Mouse (Mus musculus): ENCODE measurements around the gene Hemk1. TPM values are rescaled to one million over a fixed set of nuclear protein-coding genes. Genes with fewer than 3 reads are reported as not detected.

Hemk1 gene
- total and polyA plus RNA-seq, 3 experiments: 11.9 to 20.5 (median 12.1) TPM

Other genes with a start within 250 kb of the Hemk1 start
- 0.21 and 0.30 TPM in 2 replicates for gene Dock3, start 106.4 kb downstream of the Hemk1 start, total RNA-seq (2012; rRNA removed)
- not detected in 2 replicates for gene Dock3, start 106.4 kb downstream of the Hemk1 start, total RNA-seq (2014; rRNA removed)
- not detected in 2 replicates for gene Dock3, start 106.4 kb downstream of the Hemk1 start, polyA plus RNA-seq (2012; ENCODE audit: insufficient read length, low read depth)
- gene Mapkapk3, start 48.5 kb downstream of the Hemk1 start, total RNA-seq (2012; rRNA removed): 33.3 and 39.8 TPM in 2 replicates
- 29.1 and 29.9 TPM in 2 replicates for gene Mapkapk3, start 48.5 kb downstream of the Hemk1 start, total RNA-seq (2014; rRNA removed)
- gene Mapkapk3, start 48.5 kb downstream of the Hemk1 start, polyA plus RNA-seq (2012; ENCODE audit: insufficient read length, low read depth): 30.1 and 33.1 TPM in 2 replicates
- 1.7 and 3.5 TPM in 2 replicates for gene Cish, start 42.3 kb downstream of the Hemk1 start, total RNA-seq (2012; rRNA removed)
- gene Cish, start 42.3 kb downstream of the Hemk1 start, total RNA-seq (2014; rRNA removed): 0.42 and 0.43 TPM in 2 replicates
- 2.2 and 4.6 TPM in 2 replicates for gene Cish, start 42.3 kb downstream of the Hemk1 start, polyA plus RNA-seq (2012; ENCODE audit: insufficient read length, low read depth)
- 0.34 and 0.72 TPM in 2 replicates for gene 6430571L13Rik, start 2.3 kb upstream of the Hemk1 start, total RNA-seq (2012; rRNA removed)
- 0.11 TPM in 1 of 2 replicates, not detected in the other for gene 6430571L13Rik, start 2.3 kb upstream of the Hemk1 start, total RNA-seq (2014; rRNA removed)
- 0.09 and 0.10 TPM in 2 replicates for gene 6430571L13Rik, start 2.3 kb upstream of the Hemk1 start, polyA plus RNA-seq (2012; ENCODE audit: insufficient read length, low read depth)
- 0.04 TPM in 1 of 2 replicates, not detected in the other for gene Cacna2d2, start 61.3 kb upstream of the Hemk1 start, total RNA-seq (2012; rRNA removed)
- gene Cacna2d2, start 61.3 kb upstream of the Hemk1 start, total RNA-seq (2014; rRNA removed): not detected in 2 replicates
- gene Cacna2d2, start 61.3 kb upstream of the Hemk1 start, polyA plus RNA-seq (2012; ENCODE audit: insufficient read length, low read depth): not detected in 2 replicates
- 17.9 TPM in 2 replicates for gene Tmem115, start 195.6 kb upstream of the Hemk1 start, total RNA-seq (2012; rRNA removed)
- gene Tmem115, start 195.6 kb upstream of the Hemk1 start, total RNA-seq (2014; rRNA removed): 10.0 and 13.0 TPM in 2 replicates
- gene Tmem115, start 195.6 kb upstream of the Hemk1 start, polyA plus RNA-seq (2012; ENCODE audit: insufficient read length, low read depth): 11.3 and 12.6 TPM in 2 replicates
- gene Cyb561d2, start 203.8 kb upstream of the Hemk1 start, total RNA-seq (2012; rRNA removed): 37.8 and 45.9 TPM in 2 replicates
- gene Cyb561d2, start 203.8 kb upstream of the Hemk1 start, total RNA-seq (2014; rRNA removed): 29.2 and 35.7 TPM in 2 replicates
- 23.6 and 23.8 TPM in 2 replicates for gene Cyb561d2, start 203.8 kb upstream of the Hemk1 start, polyA plus RNA-seq (2012; ENCODE audit: insufficient read length, low read depth)
- gene Nprl2, start 203.9 kb upstream of the Hemk1 start, total RNA-seq (2012; rRNA removed): 28.0 and 31.4 TPM in 2 replicates
- gene Nprl2, start 203.9 kb upstream of the Hemk1 start, total RNA-seq (2014; rRNA removed): 16.3 and 19.4 TPM in 2 replicates
- 10.8 and 12.6 TPM in 2 replicates for gene Nprl2, start 203.9 kb upstream of the Hemk1 start, polyA plus RNA-seq (2012; ENCODE audit: insufficient read length, low read depth)
- gene Zmynd10, start 208.9 kb upstream of the Hemk1 start, total RNA-seq (2012; rRNA removed): 0.34 TPM in 1 of 2 replicates, not detected in the other
- not detected in 2 replicates for gene Zmynd10, start 208.9 kb upstream of the Hemk1 start, total RNA-seq (2014; rRNA removed)
- gene Zmynd10, start 208.9 kb upstream of the Hemk1 start, polyA plus RNA-seq (2012; ENCODE audit: insufficient read length, low read depth): 0.63 TPM in 1 of 2 replicates, not detected in the other
- gene Rassf1, start 213.2 kb upstream of the Hemk1 start, total RNA-seq (2012; rRNA removed): 17.7 and 18.5 TPM in 2 replicates
- gene Rassf1, start 213.2 kb upstream of the Hemk1 start, total RNA-seq (2014; rRNA removed): 15.3 and 15.9 TPM in 2 replicates
- 11.6 and 12.2 TPM in 2 replicates for gene Rassf1, start 213.2 kb upstream of the Hemk1 start, polyA plus RNA-seq (2012; ENCODE audit: insufficient read length, low read depth)
- gene Tusc2, start 224.9 kb upstream of the Hemk1 start, total RNA-seq (2012; rRNA removed): 23.0 and 31.5 TPM in 2 replicates
- 30.8 and 33.3 TPM in 2 replicates for gene Tusc2, start 224.9 kb upstream of the Hemk1 start, total RNA-seq (2014; rRNA removed)
- 39.1 and 39.2 TPM in 2 replicates for gene Tusc2, start 224.9 kb upstream of the Hemk1 start, polyA plus RNA-seq (2012; ENCODE audit: insufficient read length, low read depth)
- gene Hyal2, start 229.6 kb upstream of the Hemk1 start, total RNA-seq (2012; rRNA removed): 26.8 and 31.8 TPM in 2 replicates
- gene Hyal2, start 229.6 kb upstream of the Hemk1 start, total RNA-seq (2014; rRNA removed): 14.6 and 16.4 TPM in 2 replicates
- gene Hyal2, start 229.6 kb upstream of the Hemk1 start, polyA plus RNA-seq (2012; ENCODE audit: insufficient read length, low read depth): 23.0 and 30.9 TPM in 2 replicates
- 0.38 and 0.59 TPM in 2 replicates for gene Hyal1, start 238.6 kb upstream of the Hemk1 start, total RNA-seq (2012; rRNA removed)
- gene Hyal1, start 238.6 kb upstream of the Hemk1 start, total RNA-seq (2014; rRNA removed): 0.16 TPM in 1 of 2 replicates, not detected in the other
- gene Hyal1, start 238.6 kb upstream of the Hemk1 start, polyA plus RNA-seq (2012; ENCODE audit: insufficient read length, low read depth): 0.40 and 0.82 TPM in 2 replicates
- gene Naa80, start 240.5 kb upstream of the Hemk1 start, total RNA-seq (2012; rRNA removed): 4.4 and 4.8 TPM in 2 replicates
- gene Naa80, start 240.5 kb upstream of the Hemk1 start, total RNA-seq (2014; rRNA removed): 0.70 and 1.7 TPM in 2 replicates
- 5.5 and 9.3 TPM in 2 replicates for gene Naa80, start 240.5 kb upstream of the Hemk1 start, polyA plus RNA-seq (2012; ENCODE audit: insufficient read length, low read depth)
- 0.13 TPM in 1 of 2 replicates, not detected in the other for gene Hyal3, start 242.5 kb upstream of the Hemk1 start, total RNA-seq (2012; rRNA removed)
- gene Hyal3, start 242.5 kb upstream of the Hemk1 start, total RNA-seq (2014; rRNA removed): 0.12 TPM in 1 of 2 replicates, not detected in the other
- 0.14 and 0.21 TPM in 2 replicates for gene Hyal3, start 242.5 kb upstream of the Hemk1 start, polyA plus RNA-seq (2012; ENCODE audit: insufficient read length, low read depth)
- gene Ifrd2, start 249.3 kb upstream of the Hemk1 start, total RNA-seq (2012; rRNA removed): 91.3 and 101 TPM in 2 replicates
- 57.7 and 62.8 TPM in 2 replicates for gene Ifrd2, start 249.3 kb upstream of the Hemk1 start, total RNA-seq (2014; rRNA removed)
- gene Ifrd2, start 249.3 kb upstream of the Hemk1 start, polyA plus RNA-seq (2012; ENCODE audit: insufficient read length, low read depth): 127 and 143 TPM in 2 replicates